Mouse (Mus musculus) bone marrow, adult 2 months (tissue): Measurements from ENCODE around the gene Gsg1. TPM values are rescaled to one million over a fixed set of nuclear protein-coding genes. Genes with fewer than 3 reads are reported as not detected.

ENCODE experiments used
- H3K27ac ChIP-seq: fragments of 200-500 bp; 2 replicates; pipeline ENCODE4 v1.5.1; 2012; ENCODE audit warnings: low read depth, mild to moderate bottlenecking, control low read depth, inconsistent platforms, low read length; ENCODE audit not compliant: control insufficient read depth, poor library complexity, insufficient read depth
- H3K4me1 ChIP-seq: fragments of 200-500 bp; 2 replicates; pipeline ENCODE4 v1.6.1; 2011; ENCODE audit warnings: low read length; ENCODE audit not compliant: control insufficient read depth, insufficient read depth
- H3K4me3 ChIP-seq: fragments of 200-500 bp; replicated peaks from 2 replicates; pipeline ENCODE3; 2011; ENCODE audit warnings: mild to moderate bottlenecking, low read depth, low read length, control low read depth; ENCODE audit not compliant: control insufficient read depth
- CTCF ChIP-seq: fragments of 200-500 bp; IDR thresholded peaks from 2 replicates; pipeline ENCODE4 v1.5.1; 2011; ENCODE audit warnings: low read length, control low read depth; ENCODE audit not compliant: control insufficient read depth, insufficient read depth
- POLR2A ChIP-seq: fragments of 200-500 bp; IDR thresholded peaks from 2 replicates; pipeline ENCODE4 v1.6.1; 2011; ENCODE audit warnings: low read depth, mild to moderate bottlenecking, control low read depth, low read length, borderline replicate concordance; ENCODE audit not compliant: control insufficient read depth
- WGBS: fragments of 180-500 bp; shearing (Covaris S2); methylation state at CpG from one replicate; pipeline ENCODE4 v1.1.7; 2018; 5-methylcytosine and 5-hydroxymethylcytosine counted together
- polyA plus RNA-seq: library from polyadenylated mRNA; stranded (reverse); fragments of >200 nt; gene quantifications from 2 replicates; pipeline ENCODE4 v1.2.4, GENCODE M21; 2011; ENCODE audit warnings: low replicate concordance; ENCODE audit not compliant: missing spikeins, insufficient read depth, insufficient read length

Gene Gsg1
- not detected in 2 replicates for polyA plus RNA-seq

DNA sequence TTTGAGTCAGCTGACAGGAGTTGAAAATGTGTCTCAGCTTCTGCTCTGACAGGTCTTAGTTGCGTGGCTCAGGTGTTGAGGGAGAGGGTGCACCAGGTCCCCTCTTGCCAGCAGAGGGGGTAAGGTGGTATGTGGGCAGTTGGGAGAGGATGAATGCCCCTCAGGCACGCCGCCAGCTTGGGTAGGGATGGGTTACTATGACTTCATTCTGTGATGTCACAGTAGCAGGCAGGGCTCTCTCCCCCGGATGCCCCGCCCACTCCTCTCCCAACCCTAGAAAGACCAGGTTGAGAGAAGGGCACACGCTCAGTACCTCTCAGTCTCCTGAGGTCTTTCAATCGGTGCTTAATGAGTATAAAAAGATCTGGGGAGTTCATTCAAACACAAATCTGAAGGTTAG is at the start of gene Gsg1:
TSS of gene Gsg1 (minus strand) at position 199 of the 400 bp plus-strand sequence.
- TF ChIP-seq CTCF (no peak), POLR2A (no peak)
- WGBS: 83% methylated on average over 7 of the region's 7 CpGs
- H3K27ac ChIP-seq: no peak within 1 kb of the TSS
- no peaks in the 10 kb centered on the region; the same call in 1 of the 2 replicates for H3K4me1 ChIP-seq
- H3K4me3 ChIP-seq: no peak within 1 kb of the TSS

DNA sequence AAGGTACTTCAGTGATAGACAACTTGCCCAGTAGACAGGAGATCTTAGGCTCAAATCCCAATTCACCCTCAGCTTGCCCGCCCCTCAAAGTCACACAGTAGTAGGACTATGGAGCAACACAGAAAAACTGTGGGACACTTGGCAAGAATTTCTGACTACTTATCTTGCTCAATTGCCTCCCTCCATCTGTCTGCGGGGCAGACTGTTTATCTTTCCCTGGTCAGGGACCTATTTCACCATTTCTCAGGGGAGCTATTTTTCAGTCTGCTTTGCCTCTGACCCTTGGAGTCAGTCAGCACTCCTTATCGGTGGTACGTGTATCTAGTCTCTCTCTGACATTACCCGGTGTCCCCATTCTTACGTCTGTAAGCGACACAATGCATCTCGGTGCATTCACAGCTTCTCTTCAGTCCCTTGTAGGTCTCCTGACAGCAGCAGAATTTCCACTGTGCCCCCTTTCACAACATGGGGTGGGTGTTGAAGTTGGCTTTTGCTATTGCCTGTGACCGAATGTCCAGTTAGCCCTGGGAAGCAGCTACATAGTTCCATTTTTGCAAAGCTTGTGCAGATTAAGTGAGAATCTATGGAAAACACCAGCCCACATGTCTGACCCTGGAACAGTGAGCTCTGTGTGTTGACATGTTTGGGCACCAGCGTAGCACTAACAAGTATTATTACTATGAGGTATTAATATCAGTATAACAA is 48.4 kb upstream of the Gsg1 start:
- H3K4me1 ChIP-seq: no peaks in the 10 kb centered on the region
- H3K27ac ChIP-seq: no peak overlapping the region
- 55% methylated on average over 10 of the region's 10 CpGs for WGBS
- no peak overlapping the region for H3K4me3 ChIP-seq
- TF ChIP-seq POLR2A (no peak), CTCF (no peak)

DNA sequence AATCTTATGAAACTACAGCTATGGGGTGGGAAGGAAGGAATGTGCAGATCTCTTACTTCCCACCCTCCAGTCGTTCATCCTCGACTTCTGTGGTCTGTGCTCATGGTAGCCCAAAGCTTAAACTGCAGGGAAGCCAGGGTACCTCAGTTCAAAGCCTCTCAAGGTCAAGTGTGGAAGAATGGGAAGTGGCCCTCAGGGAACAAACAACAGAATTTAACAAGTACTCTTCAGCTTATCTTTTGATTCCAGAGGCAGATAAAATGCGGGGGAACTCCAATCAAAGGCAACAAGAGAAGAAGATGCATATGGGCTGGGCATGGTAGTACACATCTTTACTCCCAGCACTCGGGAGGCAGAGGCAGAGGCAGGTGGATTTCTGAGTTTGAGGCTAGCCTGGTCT is 46.3 kb upstream of the Gsg1 start:
- TF ChIP-seq CTCF (no peak), POLR2A (no peak)
- 56% methylated on average over 4 of the region's 4 CpGs for WGBS
- Histone ChIP-seq H3K4me3 (no peak overlapping the region), H3K4me1 (no peaks in the 10 kb centered on the region; the same call in 1 of the 2 replicates), H3K27ac (no peak overlapping the region)

DNA sequence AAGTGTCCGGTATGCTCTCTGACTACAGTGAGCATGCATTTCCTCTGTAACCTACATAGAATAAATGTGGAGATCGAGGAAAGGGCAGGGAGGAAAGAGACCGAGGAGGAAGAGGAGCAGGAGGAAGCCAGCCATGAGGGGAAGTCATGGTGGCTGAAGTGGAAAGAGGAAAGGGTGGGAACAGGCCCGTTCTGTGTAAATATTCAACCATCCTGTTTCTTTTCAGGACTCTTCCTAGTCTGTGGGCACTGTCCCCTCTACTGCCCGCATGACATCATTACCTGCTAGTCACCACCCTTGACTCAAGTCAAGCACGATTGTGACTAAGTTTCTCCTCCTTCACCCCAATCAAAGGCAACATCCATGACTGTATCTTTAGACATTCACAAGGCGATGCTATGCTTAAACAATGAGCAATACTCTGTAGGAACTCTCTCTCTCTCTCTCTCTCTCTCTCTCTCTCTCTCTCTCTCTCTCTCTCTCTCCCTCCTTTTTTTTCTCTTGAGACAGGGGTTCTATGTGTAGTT is 44.9 kb upstream of the Gsg1 start:
- no peak overlapping the region for H3K27ac ChIP-seq
- H3K4me1 ChIP-seq: no peaks in the 10 kb centered on the region; the same call in 1 of the 2 replicates
- 46% methylated on average over 7 of the region's 7 CpGs for WGBS
- H3K4me3 ChIP-seq: no peak overlapping the region
- no peak for TF ChIP-seq CTCF

DNA sequence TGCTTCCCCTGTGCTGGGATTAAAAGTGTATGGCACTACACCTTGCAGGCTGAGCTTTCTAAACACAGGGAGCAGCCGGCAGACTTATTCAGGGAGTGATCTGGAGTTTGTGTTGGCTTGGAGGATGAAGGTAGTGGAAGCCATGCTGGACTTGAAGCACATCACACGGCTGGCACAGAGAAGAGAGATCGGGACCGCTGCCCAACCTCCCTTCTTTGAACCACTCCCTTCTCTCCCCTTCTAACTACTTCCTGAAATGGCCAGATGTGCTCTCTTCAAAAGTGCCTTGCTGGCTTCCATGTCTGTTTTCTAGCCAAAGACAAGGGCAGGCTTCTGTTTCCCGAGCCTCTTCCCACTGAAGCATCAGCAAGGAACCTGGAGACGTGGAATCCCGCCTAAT is 43.4 kb upstream of the Gsg1 start:
- Histone ChIP-seq H3K4me1 (no peaks in the 10 kb centered on the region; the same call in 1 of the 2 replicates), H3K4me3 (no peak overlapping the region), H3K27ac (no peak overlapping the region)
- 46% methylated on average over 7 of the region's 7 CpGs for WGBS
- TF ChIP-seq CTCF (no peak), POLR2A (no peak)

GRCm38 (mm10) chr6:135296267-135296666 is 42.1 kb upstream of the Gsg1 start:
- Histone ChIP-seq H3K4me1 (no peaks in the 10 kb centered on the region; the same call in 1 of the 2 replicates), H3K4me3 (peak overlapping the region; percentile 52), H3K27ac (no peak overlapping the region)
- TF ChIP-seq POLR2A (no peak), CTCF (no peak)
- WGBS: 5% methylated on average over 17 of the region's 17 CpGs

GRCm38 (mm10) chr6:135295082-135295861 is 41.1 kb upstream of the Gsg1 start:
- H3K4me1 ChIP-seq: no peaks in the 10 kb centered on the region; the same call in 1 of the 2 replicates
- no peak overlapping the region for H3K4me3 ChIP-seq
- WGBS: 80% methylated on average over 11 of the region's 11 CpGs
- TF ChIP-seq CTCF: no peak
- no peak for TF ChIP-seq POLR2A
- H3K27ac ChIP-seq: no peak overlapping the region

- WGBS: 71% methylated on average over 6 of the region's 6 CpGs
- no peak overlapping the region for H3K27ac ChIP-seq
- no peaks in the 10 kb centered on the region; the same call in 1 of the 2 replicates for H3K4me1 ChIP-seq
- TF ChIP-seq CTCF (no peak), POLR2A (no peak)
- no peak overlapping the region for H3K4me3 ChIP-seq
Observed at GRCm38 (mm10) chr6:135294150-135294549, 40.0 kb upstream of the Gsg1 start.
